Mouse (Mus musculus) megakaryocyte, adult 5-6 weeks (primary cell): ENCODE data around the gene Mfap5. TPM values are rescaled to one million over a fixed set of nuclear protein-coding genes. Genes with fewer than 3 reads are reported as not detected.
"Not testable (repeated sequence)": the region's sequence is repeated elsewhere in the genome, so short reads cannot be mapped to it uniquely, and the experiment has no call there.

ENCODE experiments used
- ATAC-seq: 2 replicates; pipeline ENCODE4 v1.8.0; 2016; ENCODE audit warnings: mild to moderate bottlenecking, inconsistent platforms; ENCODE audit not compliant: poor library complexity, severe bottlenecking
- total RNA-seq, 2 experiments: library from RNA; stranded (forward) in 1 of 2; stranded (reverse) in 1 of 2; fragments of 153-499, 151-499 nt in 1 of 2; fragments of 221-1000, 200-1000 nt in 1 of 2; gene quantifications; 2 replicates each; pipeline versions ENCODE4 v1.2.3 to v1.2.4; 2015 to 2017

Gene Mfap5
- total RNA-seq, 2 experiments from 2014 or later, result not detected

DNA sequence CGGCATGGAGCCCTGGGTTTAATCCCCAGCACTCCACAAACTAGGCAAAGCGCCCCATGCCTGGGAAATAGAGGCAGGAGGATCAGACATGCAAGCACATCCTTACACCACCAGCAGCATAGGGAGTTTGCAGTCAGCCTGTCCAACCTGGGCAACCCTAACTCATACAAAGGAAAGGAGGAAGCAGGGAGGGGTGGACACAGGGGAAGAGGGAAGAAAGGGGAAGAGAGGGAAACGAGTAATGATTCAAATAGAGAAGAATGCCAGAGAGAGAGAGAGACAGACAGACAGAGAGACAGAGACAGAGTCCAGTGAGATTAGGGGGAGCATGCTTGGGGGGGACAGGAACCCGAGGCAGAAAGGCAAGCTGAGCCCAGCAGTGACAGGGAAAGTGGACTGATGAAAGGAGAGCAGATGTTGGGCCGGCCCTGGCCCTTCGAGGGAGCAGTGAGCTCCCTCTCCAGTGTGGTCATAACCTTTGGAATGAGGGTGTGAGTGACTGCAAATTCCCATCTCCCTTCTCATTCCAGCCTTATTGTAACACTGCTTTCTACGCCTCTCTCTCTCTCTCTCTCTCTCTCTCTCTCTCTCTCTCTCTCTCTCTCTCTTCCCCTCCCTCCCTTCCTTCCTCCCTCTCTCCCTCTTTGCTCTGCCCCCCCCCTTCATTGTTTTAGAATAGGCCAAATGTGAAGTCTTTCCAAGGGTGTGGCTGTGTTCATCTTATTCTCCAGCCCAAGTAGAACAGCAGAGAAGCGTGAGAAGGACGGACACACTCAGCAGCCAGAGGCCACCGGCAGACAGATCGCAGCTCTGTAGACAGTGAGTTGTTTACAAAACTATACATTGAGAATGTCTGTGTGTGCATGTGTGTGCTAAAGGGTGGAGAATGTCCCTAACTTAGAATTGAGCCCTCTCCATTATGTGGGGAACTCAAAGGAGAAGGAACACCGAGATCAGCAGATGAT lies 7.6 kb downstream of the Mfap5 start:
- peak; percentile 43; the same call in 1 of the 2 replicates for ATAC-seq

GRCm38 (mm10) chr6:122514312-122514711 lies 8.7 kb downstream of the Mfap5 start:
- no peak for ATAC-seq

GRCm38 (mm10) chr6:122515762-122516161 lies 10.1 kb downstream of the Mfap5 start:
- not testable (repeated sequence) for ATAC-seq

- no peak for ATAC-seq
Measured at GRCm38 (mm10) chr6:122517668-122518067, 12.0 kb downstream of the Mfap5 start.

DNA sequence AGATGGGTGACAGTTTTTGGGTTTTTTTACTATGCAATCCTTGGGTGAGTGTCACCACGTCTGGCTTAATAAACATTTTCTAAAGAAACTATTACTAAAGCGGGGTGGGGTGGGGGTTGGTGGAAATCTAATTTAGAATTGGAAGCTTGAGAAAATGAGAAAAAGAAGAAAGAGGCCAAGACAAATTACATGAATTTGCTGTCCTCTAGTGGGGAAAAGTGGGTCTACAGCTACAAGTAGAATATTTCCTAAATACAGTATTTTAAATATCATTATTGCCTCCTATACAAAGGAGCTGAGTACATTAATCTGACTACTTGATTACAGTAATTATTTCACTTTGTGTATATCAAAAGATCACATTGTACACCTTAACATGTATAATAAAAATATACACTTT lies 13.7 kb downstream of the Mfap5 start:
- ATAC-seq, result no peak

- no peak for ATAC-seq
Measured at GRCm38 (mm10) chr6:122522595-122522994, 16.9 kb downstream of the Mfap5 start.

GRCm38 (mm10) chr6:122523289-122523688 lies 17.6 kb downstream of the Mfap5 start:
- no peak for ATAC-seq

DNA sequence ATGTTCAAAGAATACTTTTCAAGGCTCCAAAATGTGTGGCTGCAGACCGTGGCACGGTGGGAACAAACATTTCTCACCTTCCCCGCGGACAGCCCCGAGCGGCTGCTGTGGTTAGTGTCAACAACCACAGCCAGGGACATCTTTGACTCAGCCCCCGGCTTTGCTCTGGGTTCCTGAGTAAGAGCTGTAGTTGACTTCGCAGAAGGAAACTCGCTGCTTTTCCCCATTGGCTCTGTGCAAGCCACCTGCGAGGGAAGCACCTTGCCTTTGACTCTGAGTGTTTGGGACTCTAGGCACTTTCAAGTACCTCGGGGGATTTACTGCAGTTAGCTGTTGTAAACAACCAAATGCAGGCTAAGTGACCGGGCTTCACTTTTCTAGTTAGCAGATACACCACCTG lies 22.0 kb downstream of the Mfap5 start:
- peak; percentile 43; the same call in 1 of the 2 replicates for ATAC-seq

DNA sequence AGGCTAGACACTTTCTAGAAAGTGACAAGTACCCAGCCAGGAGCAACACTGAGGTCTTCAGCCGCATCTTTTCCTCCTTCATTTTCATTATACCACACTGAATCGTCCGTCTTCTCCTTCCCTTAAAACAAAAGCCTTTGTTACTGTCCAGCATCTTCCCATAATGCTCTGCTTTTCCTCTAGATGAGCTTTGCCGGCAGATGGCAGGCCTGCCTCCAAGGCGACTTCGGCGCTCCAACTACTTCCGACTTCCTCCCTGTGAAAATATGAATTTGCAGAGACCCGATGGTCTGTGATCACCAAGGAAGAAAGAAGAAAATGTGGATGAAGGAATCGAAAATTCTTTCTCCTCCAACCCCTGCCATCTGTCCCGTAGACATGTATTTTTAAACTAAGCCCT lies 22.5 kb downstream of the Mfap5 start:
- ATAC-seq, result no peak

DNA sequence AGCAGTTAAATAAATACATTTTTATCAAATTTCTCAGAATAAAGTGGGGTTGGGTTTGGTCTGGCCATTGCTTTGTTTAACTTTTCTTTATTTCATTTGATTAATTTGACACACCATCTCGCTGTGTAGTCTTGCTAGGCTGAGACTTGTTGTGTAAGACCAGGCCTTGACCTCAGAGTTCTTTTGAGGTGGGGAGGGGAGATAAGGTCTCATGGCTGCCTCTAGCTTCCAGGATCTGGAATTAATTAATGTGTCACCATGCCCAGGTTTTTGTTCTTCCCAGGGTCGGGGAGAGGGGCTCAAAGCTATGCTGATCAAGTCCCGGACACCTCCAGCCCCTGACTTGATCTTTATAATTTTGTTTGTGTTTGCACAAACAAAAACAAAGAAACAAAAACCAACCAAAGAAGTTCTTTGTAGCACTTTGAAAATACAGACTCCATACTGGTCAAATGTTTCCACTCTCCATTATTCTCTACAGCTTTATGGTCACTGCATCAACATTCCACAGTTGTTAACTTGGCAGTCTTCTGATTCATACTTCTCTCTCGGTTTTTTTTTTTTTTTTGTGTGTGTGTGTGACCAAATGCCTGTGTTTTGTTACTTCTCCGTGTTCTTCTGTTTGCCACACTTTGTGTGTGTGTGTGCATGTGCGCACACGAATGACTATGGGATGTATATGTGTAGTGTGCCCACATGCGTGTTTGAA lies 26.0 kb downstream of the Mfap5 start:
- no peak for ATAC-seq

- peak; percentile 43; the same call in 1 of the 2 replicates for ATAC-seq
Measured at GRCm38 (mm10) chr6:122532883-122533302, 27.2 kb downstream of the Mfap5 start.

GRCm38 (mm10) chr6:122534032-122534431 lies 28.4 kb downstream of the Mfap5 start:
- no peak for ATAC-seq

DNA sequence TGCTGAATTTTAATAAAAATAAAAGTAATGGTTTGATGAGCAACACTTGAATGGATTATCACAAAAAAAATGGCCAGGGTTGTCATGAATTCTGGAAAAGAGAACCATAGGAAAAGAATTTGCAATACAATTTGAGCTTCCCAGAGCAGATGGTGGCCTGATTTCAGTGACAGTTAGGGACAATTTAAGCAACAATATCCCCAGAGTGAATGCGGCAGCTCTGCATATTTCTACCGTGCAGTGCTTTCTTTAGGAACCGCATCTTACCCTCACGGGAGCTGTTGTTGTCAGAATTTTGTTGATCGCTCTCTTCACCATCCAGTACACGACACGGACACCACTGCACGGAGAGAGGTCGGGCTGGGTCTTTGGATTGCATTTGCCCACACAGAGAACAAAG lies 33.9 kb downstream of the Mfap5 start:
- no peak for ATAC-seq

DNA sequence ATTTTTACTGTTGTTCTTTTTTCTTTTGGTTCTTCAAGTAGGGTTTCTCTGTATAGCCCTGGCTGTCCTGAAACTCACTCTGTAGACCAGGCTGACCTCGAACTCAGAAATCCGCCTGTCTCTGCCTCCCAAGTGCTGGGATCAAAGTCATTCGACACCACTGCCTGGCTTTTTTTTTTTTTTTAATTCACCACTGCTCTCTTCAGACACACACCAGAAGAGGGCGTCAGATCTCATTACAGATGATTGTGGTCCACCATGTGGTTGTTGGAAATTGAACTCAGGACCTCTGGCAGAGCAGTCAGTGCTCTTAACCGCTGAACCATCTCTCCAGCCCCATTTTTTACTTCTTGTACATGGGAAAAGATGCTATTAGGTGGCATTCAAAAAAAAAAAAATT lies 36.8 kb downstream of the Mfap5 start:
- ATAC-seq, result not testable (repeated sequence)

GRCm38 (mm10) chr6:122543574-122543973 lies 37.9 kb downstream of the Mfap5 start:
- peak; percentile 60 for ATAC-seq

- ATAC-seq, result no peak
Measured at GRCm38 (mm10) chr6:122544672-122545071, 39.0 kb downstream of the Mfap5 start.

DNA sequence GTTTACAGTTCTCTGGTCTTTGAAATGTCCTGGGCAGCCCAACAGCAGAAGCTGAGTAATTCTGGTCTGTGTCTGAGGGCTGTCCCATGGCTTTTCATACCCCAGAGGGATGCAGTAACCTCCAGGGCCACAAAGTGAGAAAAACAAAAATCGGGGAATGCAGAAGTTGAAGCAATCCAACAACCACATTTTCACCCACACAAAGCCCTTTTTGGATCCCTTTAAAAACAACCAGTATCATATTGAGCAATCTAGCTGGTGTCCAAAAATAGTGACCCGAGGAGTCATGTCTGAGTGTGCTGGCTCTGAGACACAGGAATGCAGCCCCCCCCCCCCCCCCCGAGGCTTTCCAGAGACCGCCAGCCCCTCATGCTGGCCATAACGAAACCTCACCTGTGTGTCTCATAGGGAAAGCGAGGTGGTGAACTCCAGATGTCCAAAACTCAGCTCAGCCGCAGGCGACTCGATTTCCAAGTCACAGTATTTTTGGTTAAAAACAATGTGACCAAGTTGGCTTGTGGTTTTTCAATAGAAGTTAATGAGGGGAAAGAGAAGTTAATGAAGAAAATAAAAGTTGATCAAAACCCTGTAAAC lies 39.7 kb downstream of the Mfap5 start:
- peak; percentile 77 for ATAC-seq

- ATAC-seq, result no peak
Measured at GRCm38 (mm10) chr6:122545948-122546347, 40.3 kb downstream of the Mfap5 start.

GRCm38 (mm10) chr6:122553606-122554005 lies 48.0 kb downstream of the Mfap5 start, which contains the start of gene Aicda:
Aicda (plus strand) TSS chr6:122553801.
- no peak for ATAC-seq

GRCm38 (mm10) chr6:122554102-122554501 lies 48.5 kb downstream of the Mfap5 start:
- no peak for ATAC-seq

DNA sequence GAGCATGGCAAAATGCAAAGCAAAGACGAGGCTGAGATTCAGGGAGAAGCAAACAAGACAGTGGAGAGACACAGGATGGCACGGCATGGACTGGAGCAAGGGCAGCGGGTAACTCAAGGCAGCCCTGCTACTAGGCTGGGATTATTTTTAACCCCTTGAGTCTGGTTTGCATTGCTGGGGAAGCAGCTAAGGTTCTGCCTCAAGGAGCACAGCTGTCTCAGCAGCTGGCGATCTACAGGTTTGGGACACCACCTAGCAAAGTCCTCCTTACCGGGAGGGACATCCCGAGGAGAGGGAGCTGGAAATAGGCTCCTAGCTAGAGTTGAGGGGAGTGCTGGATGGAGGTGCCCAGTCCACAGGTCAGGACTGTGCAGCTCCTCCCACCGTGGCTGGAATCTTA lies 49.6 kb downstream of the Mfap5 start:
- no peak for ATAC-seq
